Mouse (Mus musculus) forebrain, embryonic 11.5 days (tissue): Measurements from ENCODE around the gene Phf21a. TPM values are rescaled to one million over a fixed set of nuclear protein-coding genes. Genes with fewer than 3 reads are reported as not detected.

Experiments used
- ATAC-seq: fragments of 200-750 bp; cut with Nextera tagmentation; replicated peaks from 2 replicates; pipeline ENCODE4 v1.8.0; 2017; ENCODE audit warnings: moderate TSS enrichment; ENCODE audit not compliant: low FRiP score
- DNase-seq: peaks from one replicate; pipeline ENCODE4 v3.0.0-alpha.2; 2017; ENCODE audit warnings: low spot score
- H3K27ac ChIP-seq: fragments of 300-500 bp; sonication (generic); 2 replicates; pipeline ENCODE4 v1.5.1; 2014; ENCODE audit warnings: low read depth, low read length
- H3K27me3 ChIP-seq: fragments of 300-500 bp; sonication (generic); 2 replicates; pipeline ENCODE4 v1.6.1; 2014; ENCODE audit warnings: mild to moderate bottlenecking, low read length, mixed read lengths; ENCODE audit not compliant: control insufficient read depth, insufficient read depth
- H3K36me3 ChIP-seq: fragments of 300-500 bp; sonication (generic); 2 replicates; pipeline ENCODE4 v1.6.1; 2014; ENCODE audit warnings: mild to moderate bottlenecking, low read length, moderate library complexity, mixed read lengths; ENCODE audit not compliant: control insufficient read depth, insufficient read depth
- H3K4me1 ChIP-seq: fragments of 300-500 bp; sonication (generic); replicated peaks from 2 replicates; pipeline ENCODE4 v1.6.1; 2014; ENCODE audit warnings: low read length, mixed read lengths; ENCODE audit not compliant: control insufficient read depth, insufficient read depth
- H3K4me2 ChIP-seq: fragments of 300-500 bp; sonication (generic); 2 replicates; pipeline ENCODE4 v1.6.1; 2014; ENCODE audit warnings: low read depth, mild to moderate bottlenecking, low read length, moderate library complexity, mixed read lengths; ENCODE audit not compliant: severe bottlenecking
- H3K4me3 ChIP-seq: fragments of 300-500 bp; sonication (generic); 2 replicates; pipeline ENCODE4 v1.5.1; 2014; ENCODE audit warnings: low read depth, low read length
- H3K9ac ChIP-seq: fragments of 300-500 bp; sonication (generic); 2 replicates; pipeline ENCODE4 v1.6.1; 2014; ENCODE audit warnings: low read length
- H3K9me3 ChIP-seq: fragments of 300-500 bp; sonication (generic); 2 replicates; pipeline ENCODE4 v1.6.1; 2016; ENCODE audit warnings: low read length, mixed read lengths; ENCODE audit not compliant: control insufficient read depth
- WGBS: fragments of 180-500 bp; shearing (Covaris S2); extraction: QIAGEN DNeasy Blood & Tissue Kit; methylation state at CpG from one replicate; pipeline ENCODE4 v1.1.7; 2014; 5-methylcytosine and 5-hydroxymethylcytosine counted together
- polyA plus RNA-seq: library from polyadenylated mRNA; unstranded; fragments of >200 nt; fragmentation: Nextera tagmentation; extraction: Ambion mirVana; gene quantifications from 2 replicates; pipeline ENCODE4 v1.2.1, GENCODE M21; 2014

The Phf21a gene
- polyA plus RNA-seq, 1 experiment from 2014 or later, result 37.6 TPM

DNA sequence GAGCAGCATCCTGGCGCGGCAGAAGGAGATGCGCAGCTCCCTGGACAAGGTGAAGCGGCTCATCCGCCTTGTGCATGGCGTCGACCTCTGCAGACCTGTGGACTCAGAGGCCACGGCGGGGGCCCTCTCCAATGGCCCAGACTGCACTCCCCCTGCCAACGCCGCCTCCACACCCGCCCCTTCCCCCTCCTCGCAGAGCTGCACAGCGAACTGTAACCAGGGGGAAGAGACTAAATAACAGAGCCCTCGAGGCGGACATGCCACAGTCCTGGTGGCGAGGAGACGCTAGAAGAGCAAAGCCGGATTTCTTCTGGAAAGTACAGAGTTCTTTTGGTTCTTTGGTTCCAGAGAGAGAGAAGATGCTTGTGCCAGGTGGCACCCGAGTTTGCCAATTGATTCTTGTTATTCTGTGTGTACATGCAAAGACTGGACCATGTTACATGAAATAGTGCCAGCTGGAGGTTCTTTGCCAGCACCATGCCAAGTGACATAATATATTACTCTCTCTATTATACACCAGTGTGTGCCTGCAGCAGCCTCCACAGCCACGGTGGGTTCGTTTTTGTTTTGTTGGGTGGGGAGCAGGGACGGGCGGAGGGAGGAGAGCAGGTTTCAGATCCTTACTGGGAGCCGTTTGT is 267.4 kb downstream of the Phf21a start:
- WGBS, result 80% methylated on average over 25 of the region's 25 CpGs
- ATAC-seq (no peak), DNase-seq (no peak)
- no peak overlapping the region for H3K4me2 ChIP-seq
- H3K4me1 ChIP-seq, result 0 out of 2 replicates have a peak, but pooled peaks cover 1% of the 10 kb centered on the region
- H3K27ac ChIP-seq, result no peak overlapping the region
- H3K9me3 ChIP-seq, result no peaks in the 10 kb centered on the region
- no peak overlapping the region for H3K9ac ChIP-seq
- no peaks in the 10 kb centered on the region for H3K27me3 ChIP-seq
- peaks cover 6% of the 10 kb centered on the region; the same call in 1 of the 2 replicates for H3K36me3 ChIP-seq
- H3K4me3 ChIP-seq, result no peak overlapping the region

DNA sequence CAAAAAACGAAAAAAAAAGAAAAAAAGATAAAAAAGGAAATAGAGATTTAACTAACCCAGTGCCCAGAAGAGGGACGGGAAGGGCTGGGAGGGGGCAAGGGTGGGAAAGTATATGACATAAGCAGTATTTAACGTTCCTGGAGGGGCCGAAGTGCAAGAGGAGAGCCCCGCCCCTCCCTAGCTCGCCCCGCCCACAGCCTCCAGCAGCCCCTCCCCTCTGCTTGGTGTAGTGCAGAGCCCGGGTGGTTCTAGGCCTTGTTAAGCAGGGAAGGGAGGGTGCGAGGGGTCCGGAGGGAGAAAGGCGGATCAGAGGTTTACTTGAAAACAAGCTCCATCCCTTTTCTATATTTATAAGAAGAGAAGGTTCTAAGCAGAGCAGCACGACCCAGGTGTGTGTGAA is 268.0 kb downstream of the Phf21a start:
- Histone ChIP-seq H3K4me3 (no peak overlapping the region), H3K36me3 (peaks cover 6% of the 10 kb centered on the region; the same call in 1 of the 2 replicates), H3K4me1 (0 out of 2 replicates have a peak, but pooled peaks cover 1% of the 10 kb centered on the region), H3K27ac (no peak overlapping the region), H3K9ac (no peak overlapping the region), H3K9me3 (no peaks in the 10 kb centered on the region), H3K4me2 (no peak overlapping the region), H3K27me3 (no peaks in the 10 kb centered on the region)
- whole genome bisulfite sequencing, result 26% methylated on average over 12 of the region's 12 CpGs
- ATAC-seq (no peak), DNase-seq (no peak)

DNA sequence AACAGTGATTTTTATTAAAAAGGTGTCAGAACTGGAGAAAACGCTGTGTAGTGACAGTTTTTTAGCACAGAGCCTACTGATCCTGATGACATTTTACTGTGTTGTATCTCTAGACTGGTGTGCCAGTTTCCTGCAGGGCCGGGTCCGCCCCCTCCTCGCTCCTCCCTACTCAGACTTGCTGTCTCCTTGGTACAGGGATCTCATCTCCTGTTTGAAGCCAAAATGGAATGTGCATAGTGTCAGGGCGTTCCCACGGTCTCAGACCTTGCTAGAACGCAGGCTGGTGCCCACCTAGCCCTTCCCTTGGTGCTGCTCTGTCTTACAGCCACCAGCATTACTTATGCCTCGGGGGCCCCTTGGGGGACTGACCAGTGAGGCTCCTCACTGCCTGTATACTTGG is 268.9 kb downstream of the Phf21a start:
- H3K4me1 ChIP-seq, result 0 out of 2 replicates have a peak, but pooled peaks cover 1% of the 10 kb centered on the region
- no peak overlapping the region for H3K4me3 ChIP-seq
- no peaks in the 10 kb centered on the region for H3K9me3 ChIP-seq
- DNase-seq (no peak), ATAC-seq (no peak)
- no peak overlapping the region for H3K4me2 ChIP-seq
- H3K36me3 ChIP-seq, result peaks cover 6% of the 10 kb centered on the region; the same call in 1 of the 2 replicates
- H3K27ac ChIP-seq, result no peak overlapping the region
- no peaks in the 10 kb centered on the region for H3K27me3 ChIP-seq
- H3K9ac ChIP-seq, result no peak overlapping the region
- WGBS, result 91% methylated on average over 8 of the region's 8 CpGs

- Histone ChIP-seq H3K36me3 (peaks cover 6% of the 10 kb centered on the region; the same call in 1 of the 2 replicates), H3K4me3 (no peak overlapping the region), H3K4me2 (no peak overlapping the region), H3K27me3 (no peaks in the 10 kb centered on the region), H3K9ac (no peak overlapping the region), H3K4me1 (0 out of 2 replicates have a peak, but pooled peaks cover 1% of the 10 kb centered on the region), H3K9me3 (no peaks in the 10 kb centered on the region), H3K27ac (no peak overlapping the region)
- whole genome bisulfite sequencing, result 95% methylated on average over 6 of the region's 6 CpGs
- ATAC-seq (no peak), DNase-seq (no peak)
Observed at GRCm38 (mm10) chr2:92362571-92363228, 269.8 kb downstream of the Phf21a start.

DNA sequence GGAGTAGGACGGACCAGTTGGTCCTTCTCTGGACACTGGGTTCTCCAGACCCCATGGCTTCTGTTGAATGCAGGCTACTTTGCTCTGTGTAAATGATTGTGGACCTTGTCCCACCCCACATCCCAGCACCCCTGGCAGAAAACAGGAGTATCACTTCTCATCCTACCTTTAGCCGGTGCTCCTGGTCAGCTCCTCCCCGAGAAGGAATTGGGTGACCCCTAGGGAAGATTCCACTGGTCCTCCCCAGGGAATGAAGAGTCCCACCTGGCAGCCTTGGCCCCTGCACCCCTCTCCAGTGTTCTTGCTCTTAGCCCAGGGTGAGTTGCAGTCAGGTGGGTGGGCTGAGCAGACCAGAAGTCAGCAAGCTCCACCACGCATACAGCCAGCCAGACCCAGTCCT is 271.2 kb downstream of the Phf21a start:
- DNase-seq (no peak), ATAC-seq (no peak)
- no peak overlapping the region for H3K9ac ChIP-seq
- H3K9me3 ChIP-seq, result no peaks in the 10 kb centered on the region
- H3K27me3 ChIP-seq, result no peaks in the 10 kb centered on the region
- H3K27ac ChIP-seq, result no peak overlapping the region
- H3K4me2 ChIP-seq, result no peak overlapping the region
- no peak overlapping the region for H3K4me3 ChIP-seq
- H3K4me1 ChIP-seq, result 0 out of 2 replicates have a peak, but pooled peaks cover 1% of the 10 kb centered on the region
- 93% methylated on average over 4 of the region's 4 CpGs for WGBS
- H3K36me3 ChIP-seq, result peaks cover 6% of the 10 kb centered on the region; the same call in 1 of the 2 replicates

- ATAC-seq, result no peak
Observed at GRCm38 (mm10) chr2:92365568-92365967, 272.7 kb downstream of the Phf21a start.

DNA sequence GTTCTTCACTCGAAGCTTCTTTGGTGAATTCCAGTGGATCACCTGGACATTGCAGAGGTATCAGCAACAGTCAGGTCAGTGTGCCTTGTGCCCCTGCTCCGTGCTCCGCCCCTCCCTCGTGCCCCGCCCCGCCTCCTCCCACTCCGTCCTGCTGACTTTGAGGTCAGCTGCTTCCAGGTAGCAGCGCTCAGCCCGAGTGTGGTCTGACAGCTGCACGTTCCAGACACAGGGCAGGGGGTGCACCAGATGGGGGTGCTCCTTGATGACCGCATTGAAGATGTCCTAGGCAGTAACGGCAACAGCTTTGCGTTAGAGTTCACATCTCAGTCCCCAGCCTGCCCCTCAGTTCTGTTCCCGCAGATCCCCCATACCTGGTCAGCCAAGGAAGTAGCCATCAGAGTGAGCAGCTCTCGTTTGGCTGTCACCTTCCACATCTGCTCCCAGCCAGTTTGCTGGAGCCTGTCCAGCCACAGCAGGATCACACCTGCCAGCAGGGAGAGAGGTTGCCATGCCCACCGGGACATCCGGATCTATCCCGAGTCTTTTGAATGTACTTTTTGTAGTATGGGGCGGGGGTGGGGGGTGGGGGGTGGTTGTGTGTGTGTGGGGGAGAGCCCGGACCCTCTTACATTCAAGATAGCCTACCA is 274.6 kb downstream of the Phf21a start:
- 49% methylated on average over 20 of the region's 20 CpGs for WGBS
- Histone ChIP-seq H3K9me3 (no peaks in the 10 kb centered on the region), H3K9ac (no peak overlapping the region), H3K27me3 (peaks cover 2% of the 10 kb centered on the region; the same call in 1 of the 2 replicates), H3K36me3 (no peaks in the 10 kb centered on the region), H3K27ac (no peak overlapping the region), H3K4me1 (peaks cover 20% of the 10 kb centered on the region), H3K4me2 (no peak overlapping the region), H3K4me3 (no peak overlapping the region)
- no peak for ATAC-seq
- no peak for DNase-seq

More at GRCm38 (mm10) chr2:92365568-92365967, 272.7 kb downstream of the Phf21a start:
- Histone ChIP-seq H3K27me3 (peaks cover 2% of the 10 kb centered on the region; the same call in 1 of the 2 replicates), H3K4me1 (peaks cover 7% of the 10 kb centered on the region; the same call in 1 of the 2 replicates), H3K4me3 (no peak overlapping the region), H3K36me3 (peaks cover under 1% of the 10 kb centered on the region; the same call in 1 of the 2 replicates), H3K4me2 (no peak overlapping the region), H3K9ac (no peak overlapping the region), H3K27ac (no peak overlapping the region), H3K9me3 (no peaks in the 10 kb centered on the region)
- 93% methylated on average over 10 of the region's 10 CpGs for WGBS
- DNase-seq, result no peak

DNA sequence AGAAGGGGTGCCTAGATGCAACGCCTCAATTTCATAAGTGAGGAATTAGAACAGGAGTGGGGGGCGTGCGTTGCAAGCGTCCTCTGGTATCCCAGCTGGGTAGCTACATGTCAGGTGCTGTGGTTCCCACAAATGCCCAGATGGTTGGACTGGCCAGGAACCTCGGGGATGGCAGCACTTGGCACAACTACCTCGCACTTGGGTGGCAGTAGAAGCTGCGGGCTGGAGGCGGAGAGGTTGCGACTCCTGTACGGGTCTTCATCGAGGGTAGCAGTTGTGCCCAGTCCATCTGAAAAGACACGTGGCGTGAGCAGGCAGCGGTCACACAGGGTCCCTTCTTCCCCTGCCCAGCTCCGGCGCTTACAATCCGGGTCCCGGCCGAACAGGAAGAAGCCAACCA is 277.5 kb downstream of the Phf21a start:
- Histone ChIP-seq H3K9ac (peak overlapping the region; percentile 50), H3K4me3 (peak overlapping the region; percentile 25), H3K4me1 (peaks cover 33% of the 10 kb centered on the region), H3K36me3 (no peaks in the 10 kb centered on the region), H3K27me3 (peaks cover 2% of the 10 kb centered on the region; the same call in 1 of the 2 replicates), H3K4me2 (peak overlapping the region; percentile 59), H3K27ac (no peak overlapping the region), H3K9me3 (no peaks in the 10 kb centered on the region)
- DNase-seq (no peak), ATAC-seq (no peak)
- 6% methylated on average over 19 of the region's 19 CpGs for WGBS
